Mouse (Mus musculus): ENCODE measurements around the gene Pitpnc1. TPM values are rescaled to one million over a fixed set of nuclear protein-coding genes. Genes with fewer than 3 reads are reported as not detected.

Pitpnc1 gene
- polyA plus RNA-seq, 1 experiment from 2014 or later = 38.1 TPM

DNA sequence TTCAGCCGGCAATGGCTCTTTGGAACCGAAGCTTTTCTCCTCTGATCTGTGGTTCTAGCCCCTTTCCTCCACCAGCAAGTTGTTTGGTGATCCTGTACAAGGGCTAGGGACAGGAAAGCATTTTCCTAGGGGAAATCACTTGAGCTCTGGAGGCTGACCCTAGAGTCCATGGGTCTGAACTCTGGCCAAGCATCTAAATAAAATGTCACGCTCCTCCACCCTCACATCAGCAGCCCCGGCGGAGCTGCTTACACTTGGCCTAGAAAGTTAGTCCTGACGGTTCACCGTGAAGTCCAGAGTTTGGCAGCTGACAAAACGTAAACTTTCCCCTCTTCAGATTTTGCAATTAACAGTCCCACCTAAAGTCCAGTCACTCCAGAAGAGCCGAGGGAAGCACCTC, 90.5 kb downstream of the Pitpnc1 start:
- no peak for DNase-seq (ENCODE audit: low spot score)
- no peak overlapping the region for H3K4me3 ChIP-seq (ENCODE audit: low read depth, low read length)
- WGBS = 84% methylated on average over 9 of the region's 9 CpGs
- H3K27ac ChIP-seq (ENCODE audit: low read depth, low read length) = no peak overlapping the region
- H3K9me3 ChIP-seq (ENCODE audit: control insufficient read depth, low read length) = no peaks in the 10 kb centered on the region
- H3K36me3 ChIP-seq (ENCODE audit: control insufficient read depth, insufficient read depth, low read length) = no peaks in the 10 kb centered on the region
- peaks cover 5% of the 10 kb centered on the region; the same call in 1 of the 2 replicates for H3K4me1 ChIP-seq (ENCODE audit: control insufficient read depth, insufficient read depth, low read length)
- no peak overlapping the region for H3K9ac ChIP-seq (ENCODE audit: low read length)
- H3K4me2 ChIP-seq (ENCODE audit: low read depth) = no peak overlapping the region
- H3K27me3 ChIP-seq (ENCODE audit: control insufficient read depth, insufficient read depth, low read length) = no peaks in the 10 kb centered on the region
- ATAC-seq (ENCODE audit: insufficient read depth, low FRiP score, low TSS enrichment) = no peak

DNA sequence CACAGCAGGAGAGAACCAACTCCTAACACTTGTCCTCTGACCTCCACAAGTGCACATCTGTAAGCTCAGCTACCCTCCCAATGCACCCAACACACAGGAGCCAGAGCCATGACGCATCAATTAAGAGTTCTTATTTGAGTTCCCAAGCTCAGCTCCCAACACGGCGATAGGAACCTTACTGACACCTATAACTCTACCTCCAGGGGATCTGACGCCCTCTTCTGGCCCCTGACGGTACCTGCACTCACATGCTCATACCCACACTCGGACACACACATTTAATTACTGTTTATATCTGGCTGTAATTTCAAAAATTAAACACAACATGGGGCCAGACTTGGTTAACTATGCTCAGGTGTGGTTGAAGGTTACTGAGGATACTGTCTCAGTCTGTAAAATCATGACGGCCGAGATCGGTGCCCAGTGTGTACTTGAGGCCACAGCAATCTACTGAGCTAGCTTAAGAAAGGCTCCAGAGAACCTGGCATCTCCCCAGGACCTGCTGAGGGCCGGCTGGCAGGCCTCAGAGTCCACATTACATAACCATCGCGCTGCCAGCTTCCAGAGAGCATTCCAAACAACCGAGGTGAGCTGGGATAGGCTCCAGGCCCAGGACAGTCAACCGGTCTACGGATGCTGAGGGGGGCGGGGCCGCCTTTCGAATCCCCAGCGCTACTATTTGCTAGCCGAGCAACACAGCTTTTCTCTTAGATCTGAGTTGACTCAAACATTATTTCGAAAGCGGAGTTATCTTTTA, 91.2 kb downstream of the Pitpnc1 start:
- Histone ChIP-seq H3K4me1 (ENCODE audit: control insufficient read depth, insufficient read depth, low read length) (peaks cover 5% of the 10 kb centered on the region; the same call in 1 of the 2 replicates), H3K4me2 (ENCODE audit: low read depth) (no peak overlapping the region), H3K9ac (ENCODE audit: low read length) (no peak overlapping the region), H3K9me3 (ENCODE audit: control insufficient read depth, low read length) (no peaks in the 10 kb centered on the region), H3K4me3 (ENCODE audit: low read depth, low read length) (no peak overlapping the region), H3K36me3 (ENCODE audit: control insufficient read depth, insufficient read depth, low read length) (no peaks in the 10 kb centered on the region), H3K27me3 (ENCODE audit: control insufficient read depth, insufficient read depth, low read length) (no peaks in the 10 kb centered on the region), H3K27ac (ENCODE audit: low read depth, low read length) (no peak overlapping the region)
- DNase-seq (ENCODE audit: low spot score) = no peak
- no peak for ATAC-seq (ENCODE audit: insufficient read depth, low FRiP score, low TSS enrichment)
- WGBS = 91% methylated on average over 22 of the region's 22 CpGs

DNA sequence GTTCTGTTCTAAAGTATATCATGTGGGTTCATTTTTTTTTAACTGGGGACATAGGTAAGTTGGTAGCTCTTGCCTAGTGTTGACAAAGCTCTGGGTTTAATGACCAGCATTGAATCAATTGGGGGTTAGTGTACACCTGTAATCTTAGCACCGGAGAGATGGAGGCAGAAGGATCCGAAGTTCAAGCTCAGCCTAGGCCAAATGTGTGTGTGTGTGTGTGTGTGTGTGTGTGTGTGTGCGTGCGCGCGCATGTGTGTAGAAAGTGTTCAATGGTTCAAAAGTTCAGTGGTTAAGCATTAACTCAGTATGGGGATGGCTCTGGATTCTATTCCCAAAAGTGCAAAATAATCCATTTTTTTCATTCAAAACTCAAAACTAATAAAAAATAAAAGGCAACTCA, 93.2 kb downstream of the Pitpnc1 start:
- ATAC-seq (ENCODE audit: insufficient read depth, low FRiP score, low TSS enrichment) (no peak), DNase-seq (ENCODE audit: low spot score) (no peak)
- Histone ChIP-seq H3K4me2 (ENCODE audit: low read depth) (no peak overlapping the region), H3K9me3 (ENCODE audit: control insufficient read depth, low read length) (no peaks in the 10 kb centered on the region), H3K27ac (ENCODE audit: low read depth, low read length) (no peak overlapping the region), H3K36me3 (ENCODE audit: control insufficient read depth, insufficient read depth, low read length) (no peaks in the 10 kb centered on the region), H3K4me1 (ENCODE audit: control insufficient read depth, insufficient read depth, low read length) (peaks cover 5% of the 10 kb centered on the region; the same call in 1 of the 2 replicates), H3K9ac (ENCODE audit: low read length) (no peak overlapping the region), H3K27me3 (ENCODE audit: control insufficient read depth, insufficient read depth, low read length) (no peaks in the 10 kb centered on the region), H3K4me3 (ENCODE audit: low read depth, low read length) (no peak overlapping the region)
- WGBS = 97% methylated on average over 6 of the region's 6 CpGs

DNA sequence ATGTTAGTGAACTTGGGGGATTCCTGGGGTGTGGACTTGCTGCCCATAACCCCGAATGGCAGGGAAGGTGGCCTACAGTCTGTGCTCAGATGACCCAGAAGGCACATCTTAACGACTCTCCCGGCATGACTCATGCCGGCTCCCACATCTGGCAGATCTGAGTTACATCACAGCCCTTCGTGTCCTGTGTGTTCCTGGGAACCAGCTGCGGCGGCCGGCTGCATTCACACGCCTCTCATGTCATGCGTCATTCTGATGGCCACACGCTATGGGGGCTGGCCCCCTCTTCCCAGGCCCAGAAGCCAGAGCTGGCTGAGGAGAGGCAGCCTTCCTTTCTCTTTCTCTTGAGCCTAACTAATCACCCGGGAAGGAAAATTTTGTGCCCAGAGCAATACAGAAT, 94.2 kb downstream of the Pitpnc1 start:
- ATAC-seq (ENCODE audit: insufficient read depth, low FRiP score, low TSS enrichment) (no peak), DNase-seq (ENCODE audit: low spot score) (peak; percentile 60)

DNA sequence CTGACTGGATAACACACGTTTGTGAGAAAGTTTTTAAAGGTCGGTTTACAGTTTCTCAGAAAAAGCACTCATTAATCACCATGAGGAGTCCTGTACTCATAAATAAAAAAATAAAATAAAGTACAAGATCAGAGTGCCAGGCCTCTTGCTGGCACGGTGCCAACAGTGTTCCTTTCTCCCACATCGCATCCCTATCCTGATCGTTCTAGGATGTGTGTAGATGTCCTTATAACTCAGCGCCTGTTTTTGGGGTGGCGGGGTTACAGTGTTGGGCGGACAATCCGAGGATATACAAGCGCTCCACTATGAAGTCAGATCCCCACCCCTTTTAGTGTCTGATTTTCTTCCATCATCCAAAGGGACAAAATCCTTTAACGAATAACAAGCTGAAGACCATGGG, 94.7 kb downstream of the Pitpnc1 start:
- H3K4me3 ChIP-seq (ENCODE audit: low read depth, low read length) = no peak overlapping the region
- H3K27me3 ChIP-seq (ENCODE audit: control insufficient read depth, insufficient read depth, low read length) = no peaks in the 10 kb centered on the region
- H3K9ac ChIP-seq (ENCODE audit: low read length) = no peak overlapping the region
- no peak overlapping the region for H3K4me2 ChIP-seq (ENCODE audit: low read depth)
- no peak overlapping the region for H3K27ac ChIP-seq (ENCODE audit: low read depth, low read length)
- DNase-seq (ENCODE audit: low spot score) (no peak), ATAC-seq (ENCODE audit: insufficient read depth, low FRiP score, low TSS enrichment) (no peak)
- H3K4me1 ChIP-seq (ENCODE audit: control insufficient read depth, insufficient read depth, low read length) = peaks cover 5% of the 10 kb centered on the region; the same call in 1 of the 2 replicates
- no peaks in the 10 kb centered on the region for H3K9me3 ChIP-seq (ENCODE audit: control insufficient read depth, low read length)
- no peaks in the 10 kb centered on the region for H3K36me3 ChIP-seq (ENCODE audit: control insufficient read depth, insufficient read depth, low read length)
- 87% methylated on average over 11 of the region's 11 CpGs for WGBS

More for the DNA sequence above, 94.2 kb downstream of the Pitpnc1 start:
- no peaks in the 10 kb centered on the region for H3K27me3 ChIP-seq (ENCODE audit: control insufficient read depth, insufficient read depth, low read length)
- peaks cover 5% of the 10 kb centered on the region; the same call in 1 of the 2 replicates for H3K4me1 ChIP-seq (ENCODE audit: control insufficient read depth, insufficient read depth, low read length)
- no peak overlapping the region for H3K9ac ChIP-seq (ENCODE audit: low read length)
- H3K4me3 ChIP-seq (ENCODE audit: low read depth, low read length) = no peak overlapping the region
- H3K27ac ChIP-seq (ENCODE audit: low read depth, low read length) = 0 out of 2 replicates have a peak overlapping the region, but pooled peaks have one; percentile 29
- H3K9me3 ChIP-seq (ENCODE audit: control insufficient read depth, low read length) = no peaks in the 10 kb centered on the region
- no peaks in the 10 kb centered on the region for H3K36me3 ChIP-seq (ENCODE audit: control insufficient read depth, insufficient read depth, low read length)
- H3K4me2 ChIP-seq (ENCODE audit: low read depth) = no peak overlapping the region
- 54% methylated on average over 12 of the region's 12 CpGs for WGBS

DNA sequence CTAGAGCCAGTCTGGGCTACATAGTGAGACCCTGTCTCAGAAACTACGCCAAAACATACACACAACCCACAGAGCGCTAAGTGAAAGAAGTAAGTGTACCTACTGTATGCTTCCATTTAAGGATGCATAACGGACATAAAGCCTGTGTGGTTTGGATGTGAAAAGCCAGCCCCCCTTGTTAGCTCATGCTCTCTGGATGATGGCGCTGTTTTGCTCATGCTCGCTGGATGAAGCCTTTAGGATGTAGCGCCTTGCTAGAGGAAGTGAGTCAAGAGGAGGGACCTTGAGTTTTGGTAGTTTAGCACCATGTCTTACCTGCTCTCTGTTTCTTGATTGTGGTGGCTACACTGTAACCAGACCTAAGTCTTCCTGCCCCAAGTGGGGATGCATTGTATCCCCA, 96.9 kb downstream of the Pitpnc1 start:
- WGBS = 94% methylated on average over 6 of the region's 6 CpGs
- no peaks in the 10 kb centered on the region for H3K27me3 ChIP-seq (ENCODE audit: control insufficient read depth, insufficient read depth, low read length)
- H3K9ac ChIP-seq (ENCODE audit: low read length) = no peak overlapping the region
- no peak overlapping the region for H3K27ac ChIP-seq (ENCODE audit: low read depth, low read length)
- H3K4me2 ChIP-seq (ENCODE audit: low read depth) = no peak overlapping the region
- ATAC-seq (ENCODE audit: insufficient read depth, low FRiP score, low TSS enrichment) (no peak), DNase-seq (ENCODE audit: low spot score) (no peak)
- H3K4me3 ChIP-seq (ENCODE audit: low read depth, low read length) = no peak overlapping the region
- H3K36me3 ChIP-seq (ENCODE audit: control insufficient read depth, insufficient read depth, low read length) = no peaks in the 10 kb centered on the region
- H3K9me3 ChIP-seq (ENCODE audit: control insufficient read depth, low read length) = no peaks in the 10 kb centered on the region
- H3K4me1 ChIP-seq (ENCODE audit: control insufficient read depth, insufficient read depth, low read length) = peaks cover 5% of the 10 kb centered on the region; the same call in 1 of the 2 replicates

DNA sequence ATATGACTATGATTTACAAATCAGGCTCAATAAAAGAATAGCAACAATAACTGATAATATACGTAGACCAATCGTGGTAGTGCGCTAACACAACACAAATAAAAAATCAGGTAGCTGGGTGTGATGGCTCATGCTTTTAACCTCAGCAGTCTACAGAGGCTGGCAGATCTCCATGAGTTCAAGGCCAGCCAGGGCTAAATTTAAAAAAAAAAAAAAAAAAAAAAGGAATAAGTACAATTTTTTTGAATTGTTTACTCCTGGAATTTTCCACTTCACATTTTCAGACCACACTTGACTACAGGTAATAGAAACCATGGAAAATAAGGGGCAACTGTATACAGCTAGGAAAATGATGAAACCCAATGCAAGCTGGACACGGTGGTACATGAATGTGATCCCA, 97.3 kb downstream of the Pitpnc1 start:
- Histone ChIP-seq H3K27ac (ENCODE audit: low read depth, low read length) (no peak overlapping the region), H3K4me3 (ENCODE audit: low read depth, low read length) (no peak overlapping the region), H3K9ac (ENCODE audit: low read length) (no peak overlapping the region), H3K4me2 (ENCODE audit: low read depth) (no peak overlapping the region), H3K4me1 (ENCODE audit: control insufficient read depth, insufficient read depth, low read length) (peaks cover 5% of the 10 kb centered on the region; the same call in 1 of the 2 replicates), H3K27me3 (ENCODE audit: control insufficient read depth, insufficient read depth, low read length) (no peaks in the 10 kb centered on the region), H3K9me3 (ENCODE audit: control insufficient read depth, low read length) (no peaks in the 10 kb centered on the region), H3K36me3 (ENCODE audit: control insufficient read depth, insufficient read depth, low read length) (no peaks in the 10 kb centered on the region)
- no peak for ATAC-seq (ENCODE audit: insufficient read depth, low FRiP score, low TSS enrichment)
- DNase-seq (ENCODE audit: low spot score) = no peak
- WGBS = 95% methylated on average over 4 of the region's 4 CpGs

DNA sequence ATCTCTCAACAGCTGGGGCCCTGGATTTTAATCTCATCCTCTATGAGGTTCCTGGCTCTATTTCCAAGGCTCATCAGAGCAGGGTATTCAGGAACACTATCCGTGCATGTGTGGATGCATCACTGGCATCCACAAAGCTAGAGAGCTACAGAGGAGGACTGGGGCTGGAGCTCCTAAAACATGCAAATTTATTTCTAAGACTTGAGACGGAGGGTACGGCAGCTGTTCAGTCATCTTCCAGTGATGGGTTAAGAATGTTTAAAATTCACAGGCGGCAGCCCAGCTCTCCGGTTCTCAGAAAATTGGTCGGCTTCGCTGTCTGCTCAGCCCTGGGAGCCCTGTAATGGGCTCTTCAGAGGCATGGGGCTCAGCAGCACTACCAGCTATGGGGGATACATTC, 97.8 kb downstream of the Pitpnc1 start:
- DNase-seq (ENCODE audit: low spot score) (no peak), ATAC-seq (ENCODE audit: insufficient read depth, low FRiP score, low TSS enrichment) (no peak)
- WGBS = 69% methylated on average over 7 of the region's 7 CpGs
- H3K9ac ChIP-seq (ENCODE audit: low read length) = no peak overlapping the region
- H3K4me2 ChIP-seq (ENCODE audit: low read depth) = no peak overlapping the region
- H3K9me3 ChIP-seq (ENCODE audit: control insufficient read depth, low read length) = no peaks in the 10 kb centered on the region
- H3K4me3 ChIP-seq (ENCODE audit: low read depth, low read length) = no peak overlapping the region
- no peak overlapping the region for H3K27ac ChIP-seq (ENCODE audit: low read depth, low read length)
- peaks cover 5% of the 10 kb centered on the region; the same call in 1 of the 2 replicates for H3K4me1 ChIP-seq (ENCODE audit: control insufficient read depth, insufficient read depth, low read length)
- no peaks in the 10 kb centered on the region for H3K36me3 ChIP-seq (ENCODE audit: control insufficient read depth, insufficient read depth, low read length)
- no peaks in the 10 kb centered on the region for H3K27me3 ChIP-seq (ENCODE audit: control insufficient read depth, insufficient read depth, low read length)

DNA sequence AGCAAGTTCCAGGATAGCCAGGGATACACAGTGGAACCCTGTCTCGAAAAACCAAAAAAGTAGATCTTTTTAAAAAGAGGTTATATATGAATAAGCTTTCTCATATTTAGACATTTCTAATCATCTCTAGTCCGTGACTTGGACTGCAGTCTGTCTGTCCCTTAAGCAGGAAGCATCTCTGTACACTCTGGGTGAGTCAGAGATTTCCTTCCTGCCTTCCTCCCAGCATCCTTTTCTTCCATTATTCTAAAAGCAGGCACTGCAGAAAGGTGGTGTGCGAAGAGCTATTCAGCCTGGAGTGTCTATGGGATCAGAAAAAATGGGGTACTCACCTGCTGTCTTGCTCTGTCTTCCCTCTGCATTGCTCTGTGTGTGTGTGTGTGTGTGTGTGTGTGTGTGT, 100.0 kb downstream of the Pitpnc1 start:
- ATAC-seq (ENCODE audit: insufficient read depth, low FRiP score, low TSS enrichment) = no peak
- Histone ChIP-seq H3K4me3 (ENCODE audit: low read depth, low read length) (no peak overlapping the region), H3K4me1 (ENCODE audit: control insufficient read depth, insufficient read depth, low read length) (no peaks in the 10 kb centered on the region), H3K27ac (ENCODE audit: low read depth, low read length) (no peak overlapping the region), H3K4me2 (ENCODE audit: low read depth) (no peak overlapping the region), H3K27me3 (ENCODE audit: control insufficient read depth, insufficient read depth, low read length) (no peaks in the 10 kb centered on the region), H3K9ac (ENCODE audit: low read length) (no peak overlapping the region), H3K36me3 (ENCODE audit: control insufficient read depth, insufficient read depth, low read length) (no peaks in the 10 kb centered on the region), H3K9me3 (ENCODE audit: control insufficient read depth, low read length) (no peaks in the 10 kb centered on the region)
- WGBS = 91% methylated on average over 3 of the region's 3 CpGs
- DNase-seq (ENCODE audit: low spot score) = no peak

All from neural tube, embryonic 11.5 days (tissue).